Mouse (Mus musculus) kidney, adult 2 months (tissue): ENCODE results near the gene Vasp.

Source experiments
- CTCF ChIP-seq: fragments of 200-500 bp; conservative IDR thresholded peaks from 2 replicates; pipeline ENCODE4 v1.5.1; 2011; ENCODE audit warnings: low read depth, mild to moderate bottlenecking, control low read depth, low read length, moderate library complexity, mixed read lengths; ENCODE audit not compliant: insufficient read depth, insufficient read length
- POLR2A ChIP-seq: fragments of 200-500 bp; IDR thresholded peaks from one replicate; pipeline ENCODE4 v1.6.1; 2011; ENCODE audit warnings: low read depth, low read length, control low read depth

GRCm38 (mm10) chr7:19316451-19317161, 45.0 kb upstream of the Vasp start:
- no peak for TF ChIP-seq POLR2A
- no peak for TF ChIP-seq CTCF
